Mouse (Mus musculus): Measurements from ENCODE around the gene Mymx.

Gene Mymx

DNA sequence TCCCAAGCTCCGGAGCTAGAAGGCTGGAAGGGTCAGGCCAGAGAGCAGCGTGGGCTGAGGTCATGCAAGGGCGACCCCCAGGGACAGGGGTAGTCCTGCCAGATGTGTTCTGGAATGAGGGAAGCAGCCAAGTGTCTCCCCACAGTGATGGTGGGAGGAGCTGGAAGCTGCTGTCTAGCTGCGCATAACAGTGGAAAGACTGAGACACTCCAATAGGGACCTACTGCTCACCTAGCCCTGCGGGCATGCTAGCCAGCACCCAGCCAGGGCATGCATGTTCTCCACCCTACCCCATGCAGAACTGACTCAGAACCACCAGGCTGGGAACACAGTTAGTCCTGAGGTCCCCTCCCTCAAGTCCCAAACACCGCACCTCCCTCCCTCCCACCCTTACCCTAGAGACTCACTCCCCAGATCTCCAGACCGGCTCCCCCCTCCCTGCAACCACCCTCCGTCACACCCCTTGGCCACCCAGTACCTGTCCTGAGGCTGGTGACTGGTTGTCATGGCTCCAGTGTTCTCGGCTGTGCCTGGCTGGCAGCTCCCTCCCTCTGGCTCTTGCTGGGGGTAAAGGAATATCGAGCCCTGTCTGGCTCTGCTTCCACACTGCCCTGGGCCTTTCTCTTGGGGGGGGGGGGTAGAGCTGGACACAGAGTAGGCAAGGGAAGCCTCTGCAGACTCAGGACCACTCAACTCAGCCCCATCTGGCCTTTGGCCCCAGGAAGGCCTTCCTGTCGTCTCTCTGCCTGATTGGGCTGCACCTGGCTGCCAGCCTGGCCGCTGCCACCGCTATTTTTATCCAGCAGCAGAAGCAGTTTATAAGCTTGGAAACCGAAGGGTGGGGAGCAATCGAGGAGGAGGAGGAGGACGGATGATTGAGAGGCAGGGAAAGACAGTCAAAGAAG lies 9.9 kb downstream of the Mymx start:
- in situ Hi-C loops (cut with MboI, MseI): no loop called here

GRCm38 (mm10) chr17:45590410-45590809 lies 11.5 kb downstream of the Mymx start:
- in situ Hi-C loops (cut with MboI, MseI): no loop called here

DNA sequence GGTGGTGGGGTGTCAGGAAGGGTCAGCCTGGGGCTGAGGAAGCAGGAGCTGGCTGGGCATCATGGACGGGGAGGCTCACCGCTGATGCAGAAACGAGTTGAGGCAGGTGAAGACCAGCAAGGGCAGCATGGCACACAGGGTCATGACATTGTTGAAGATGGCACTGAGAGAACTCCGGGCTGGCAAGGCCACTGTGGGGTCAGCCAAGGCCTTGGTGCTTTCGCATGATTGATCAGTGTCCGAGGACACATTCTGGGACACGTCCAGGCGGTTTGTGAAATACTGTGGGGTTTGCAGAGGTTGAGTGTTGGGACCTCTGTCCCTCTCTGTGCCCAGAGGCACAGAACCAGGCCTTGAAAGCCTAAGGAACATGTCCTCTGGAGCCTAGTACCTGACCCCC lies 12.1 kb downstream of the Mymx start:
- in situ Hi-C loops (cut with MboI, MseI): loop anchor here (5.0 kb wide), 1 partner anchor 37 kb away; no protein-coding TSS in a partner anchor

DNA sequence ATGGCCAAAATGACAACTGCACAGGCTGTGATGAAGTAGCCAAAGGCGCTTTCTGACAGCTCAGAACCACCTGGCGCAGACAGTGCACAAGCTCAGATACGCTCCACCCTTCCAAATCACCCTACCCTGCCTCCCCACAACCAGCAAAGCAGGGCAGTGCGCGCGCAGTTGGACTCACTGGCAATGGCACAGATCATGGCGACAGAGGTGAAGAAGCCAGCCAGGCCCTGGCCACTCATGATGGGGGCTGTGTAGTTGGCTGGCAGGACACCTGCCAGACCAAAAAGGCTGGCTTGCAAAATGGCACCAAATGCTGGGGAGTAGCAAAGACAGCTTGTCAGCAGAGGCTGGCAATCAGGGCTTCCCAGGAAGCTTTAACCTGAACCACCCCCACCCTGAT lies 12.7 kb downstream of the Mymx start:
- in situ Hi-C loops (cut with MboI, MseI): loop anchor here (5.0 kb wide), 1 partner anchor 38 kb away; no protein-coding TSS in a partner anchor

- in situ Hi-C loops (cut with MboI, MseI): loop anchor here (5.0 kb wide), 1 partner anchor 39 kb away; no protein-coding TSS in a partner anchor
These were observed 13.5 kb downstream of the Mymx start for GRCm38 (mm10) chr17:45588370-45588769.

DNA sequence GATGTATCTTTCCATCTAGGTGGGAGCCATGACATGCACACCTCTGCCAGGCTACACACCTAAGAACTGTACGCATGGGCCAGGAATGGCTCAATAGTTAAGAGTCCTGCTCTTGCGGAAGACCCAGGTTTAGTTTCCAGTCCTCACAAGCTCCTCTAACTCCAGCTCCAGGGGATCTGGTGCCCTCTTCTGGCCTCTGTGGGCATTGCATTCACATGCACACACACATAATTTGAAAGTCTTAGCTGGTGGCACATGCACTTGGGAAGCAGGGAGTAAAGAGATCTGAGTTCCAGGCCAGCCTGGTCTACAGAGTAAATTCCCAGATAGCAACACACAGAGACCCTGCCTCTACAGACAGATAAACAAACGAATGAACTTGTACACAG lies 15.5 kb downstream of the Mymx start:
- in situ Hi-C loops (cut with MboI, MseI): loop anchor here (5.0 kb wide), 1 partner anchor 41 kb away; no protein-coding TSS in a partner anchor

GRCm38 (mm10) chr17:45585725-45586448 lies 16.0 kb downstream of the Mymx start:
- in situ Hi-C loops (cut with MboI, MseI): loop anchor here (5.0 kb wide), 1 partner anchor 41 kb away; no protein-coding TSS in a partner anchor

DNA sequence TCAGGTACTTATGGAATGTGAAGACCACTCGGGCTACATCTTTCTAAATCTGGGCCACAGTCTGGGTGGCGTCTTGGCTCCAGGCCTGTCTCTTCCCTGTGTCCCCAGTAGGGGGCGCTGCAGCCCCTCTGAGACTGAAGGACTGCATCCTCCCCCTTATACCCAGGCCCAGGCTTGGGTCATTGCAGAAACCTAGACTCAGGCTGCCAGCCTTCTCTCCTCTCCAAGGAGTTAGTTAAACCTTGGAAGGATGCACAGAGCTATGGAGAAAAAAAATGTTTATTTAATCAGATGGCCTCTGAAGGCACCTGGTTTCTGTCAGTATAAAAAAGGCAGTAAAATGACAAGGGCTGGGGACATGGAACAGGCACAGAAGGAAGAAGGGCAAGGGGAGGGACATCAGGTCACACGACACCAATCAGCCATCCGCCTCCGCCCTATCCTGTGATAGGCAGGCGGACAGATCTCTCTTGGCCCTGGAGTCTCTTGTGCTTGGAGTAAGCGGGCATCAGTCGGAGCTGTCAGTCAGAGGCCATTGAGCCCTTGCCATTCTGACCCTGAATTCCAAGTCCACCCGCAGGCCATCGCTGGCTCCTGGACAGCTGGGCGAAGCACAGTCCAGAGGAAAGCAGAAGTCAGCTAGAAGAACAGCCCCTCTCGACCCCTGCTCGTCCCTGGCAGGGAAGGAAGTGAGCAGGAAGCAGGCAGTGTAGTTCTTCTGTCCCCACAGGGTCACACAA lies 16.8 kb downstream of the Mymx start:
- in situ Hi-C loops (cut with MboI, MseI): loop anchor here (5.0 kb wide), 1 partner anchor 42 kb away; no protein-coding TSS in a partner anchor

- in situ Hi-C loops (cut with MboI, MseI): no loop called here
These were observed 17.6 kb downstream of the Mymx start for GRCm38 (mm10) chr17:45584096-45584896.

DNA sequence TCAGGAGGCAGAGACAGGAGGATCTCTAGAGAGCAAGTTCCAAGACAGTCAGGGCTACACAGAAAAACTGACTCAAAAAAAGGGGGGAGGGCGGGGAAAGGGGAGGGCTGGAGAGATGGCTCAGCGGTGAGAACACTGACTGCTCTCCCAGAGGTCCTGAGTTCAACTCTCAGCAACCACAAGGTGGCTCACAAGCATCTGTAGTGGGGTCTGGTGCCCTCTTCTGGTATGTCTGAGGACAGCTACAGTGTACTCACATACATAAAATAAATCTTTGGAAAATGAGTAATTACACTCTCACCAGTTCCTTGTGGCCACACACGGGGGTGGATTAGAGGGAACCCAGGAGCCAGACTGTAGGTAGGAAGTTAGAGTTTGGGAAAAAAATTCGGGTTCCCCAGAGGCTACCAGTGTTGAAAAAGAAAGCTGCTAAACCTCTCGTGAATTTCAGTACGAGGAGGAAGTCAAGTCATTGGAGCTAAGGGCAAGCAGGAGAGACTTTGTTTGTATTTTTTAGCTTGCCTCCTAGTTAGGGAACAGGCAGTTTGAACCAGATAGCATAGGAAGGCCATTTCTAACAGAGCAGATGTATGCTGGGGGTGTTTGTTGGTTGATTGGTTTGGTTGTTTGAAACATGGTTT lies 19.1 kb downstream of the Mymx start:
- in situ Hi-C loops (cut with MboI, MseI): no loop called here

- in situ Hi-C loops (cut with MboI, MseI): no loop called here
These were observed 19.7 kb downstream of the Mymx start for GRCm38 (mm10) chr17:45582188-45582587.

GRCm38 (mm10) chr17:45581567-45581983 lies 20.3 kb downstream of the Mymx start:
- in situ Hi-C loops (cut with MboI, MseI): no loop called here

- in situ Hi-C loops (cut with MboI, MseI): no loop called here
These were observed 20.9 kb downstream of the Mymx start for GRCm38 (mm10) chr17:45580958-45581477.

GRCm38 (mm10) chr17:45579554-45579953 lies 22.3 kb downstream of the Mymx start:
- in situ Hi-C loops (cut with MboI, MseI): no loop called here

DNA sequence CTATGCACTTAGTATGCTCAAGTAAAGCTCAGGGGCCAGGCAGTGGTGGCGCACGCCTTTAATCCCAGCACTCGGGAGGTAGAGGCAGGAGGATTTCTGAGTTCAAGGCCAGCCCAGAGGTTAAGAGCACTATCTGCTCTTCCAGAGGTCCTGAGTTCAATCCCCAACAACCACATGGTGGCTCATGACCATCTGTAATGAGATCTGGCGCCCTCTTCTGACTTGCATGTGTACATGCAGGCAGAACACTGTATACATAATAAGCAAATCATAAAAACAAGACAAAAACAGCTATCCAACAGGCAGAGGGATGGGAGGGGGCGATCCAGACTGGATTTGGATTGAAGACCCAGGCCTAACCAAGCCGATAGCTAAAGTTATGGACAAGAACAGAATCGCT lies 23.1 kb downstream of the Mymx start:
- in situ Hi-C loops (cut with MboI, MseI): no loop called here

GRCm38 (mm10) chr17:45578242-45578641 lies 23.7 kb downstream of the Mymx start:
- in situ Hi-C loops (cut with MboI, MseI): no loop called here

DNA sequence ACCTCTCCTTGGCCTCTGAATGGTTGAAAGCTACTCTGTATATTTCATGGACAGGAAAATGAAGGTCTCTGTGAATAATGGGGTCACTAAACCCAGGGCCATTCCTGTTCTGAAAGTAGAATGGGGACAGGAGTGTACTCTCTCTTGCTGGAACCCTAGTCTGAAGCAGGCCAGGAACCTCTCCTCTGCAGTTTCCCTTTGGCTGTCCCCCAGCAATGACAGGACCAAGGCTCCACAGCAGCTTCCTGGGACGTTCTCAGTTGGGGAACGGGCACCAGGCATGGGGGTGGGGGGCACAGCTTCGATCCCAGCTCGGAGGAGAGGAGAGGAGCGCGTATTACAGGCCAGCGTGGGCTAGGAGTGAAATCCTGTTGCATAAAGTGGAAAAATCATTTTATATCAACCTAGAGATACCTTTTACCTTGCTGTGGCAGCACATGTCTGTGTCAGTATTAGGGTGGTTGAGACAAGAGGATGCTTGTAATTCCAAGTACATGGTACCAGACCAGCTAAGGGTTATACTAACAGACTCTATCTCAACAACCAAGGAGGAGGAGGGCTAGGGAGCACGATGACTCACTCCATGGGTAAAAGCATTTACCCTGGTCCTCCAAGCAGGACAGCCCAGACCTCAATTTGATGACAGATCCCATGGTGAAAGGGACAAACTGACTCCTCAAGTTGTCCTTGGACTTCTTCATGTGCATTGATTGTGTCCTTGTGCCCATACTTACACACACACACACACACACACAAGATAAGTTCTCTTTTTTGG lies 26.6 kb downstream of the Mymx start:
- in situ Hi-C loops (cut with MboI, MseI): no loop called here

- in situ Hi-C loops (cut with MboI, MseI): no loop called here
These were observed 27.7 kb downstream of the Mymx start for GRCm38 (mm10) chr17:45574129-45574761.

- in situ Hi-C loops (cut with MboI, MseI): no loop called here
These were observed 28.1 kb downstream of the Mymx start for GRCm38 (mm10) chr17:45573780-45574123.

All from regulatory T cell (primary cell).